ENCODE assay signal across 8 mouse cellular contexts in genomic region chr13:54685174-54685573, GRCm38 (mm10). TPM values are rescaled to one million over a fixed set of nuclear protein-coding genes. Genes with fewer than 3 reads are reported as not detected.
DNase-seq lines count a peak whose midpoint lies in the region; ATAC-seq and TF ChIP-seq lines count a peak whose summit lies in the region.

No protein-coding gene starts in this region.

- ATAC-seq in forebrain, postnatal 0 days, result no peak
- ATAC-seq in kidney, embryonic 15.5 days (replicated peaks; ENCODE audit: low FRiP score), result no peak

- H3K9me3 ChIP-seq in forebrain, postnatal 0 days (ENCODE audit: low read length), result no peaks in the 10 kb centered on the region
- H3K9me3 ChIP-seq in kidney, embryonic 15.5 days (replicated peaks), result no peaks in the 10 kb centered on the region

- H3K27me3 ChIP-seq in forebrain, postnatal 0 days (ENCODE audit: insufficient read depth, low read length), result no peaks in the 10 kb centered on the region
- no peaks in the 10 kb centered on the region for H3K27me3 ChIP-seq in kidney, embryonic 15.5 days
- no peaks in the 10 kb centered on the region for H3K27me3 ChIP-seq in splenic B cell, adult 2 months (ENCODE audit: control insufficient read depth, insufficient read depth, low read length, poor library complexity, severe bottlenecking)

- DNase-seq in left cerebral cortex, postnatal 4 days, result peak; percentile 44
- DNase-seq in left cerebral cortex, postnatal 25 days (ENCODE audit: low spot score in 2 of 2), result no peak
- no peak for DNase-seq in forebrain, postnatal 0 days
- DNase-seq in lung, postnatal 10 days, result peak; percentile 67
- peak; percentile 33 for DNase-seq in splenic B cell, adult 2 months (ENCODE audit: low read depth, low spot score)
- DNase-seq in T-cell, adult 2 months (ENCODE audit: low spot score), result no peak

- H3K4me3 ChIP-seq in bone marrow, adult 2 months (replicated peaks; ENCODE audit: control insufficient read depth, low read depth, low read length), result no peak overlapping the region
- peak overlapping the region; percentile 99 for H3K4me3 ChIP-seq in forebrain, postnatal 0 days (ENCODE audit: low read depth, low read length)
- H3K4me3 ChIP-seq in kidney, embryonic 15.5 days (replicated peaks), result peak overlapping the region; percentile 98

- H3K9ac ChIP-seq in forebrain, postnatal 0 days, result peak overlapping the region; percentile 33; the same call in 1 of the 2 replicates
- H3K9ac ChIP-seq in kidney, embryonic 15.5 days, result peak overlapping the region; percentile 99; the same call in 1 of the 2 replicates

- H3K27ac ChIP-seq in bone marrow, adult 2 months (ENCODE audit: control insufficient read depth, insufficient read depth, low read depth, low read length, poor library complexity), result no peak overlapping the region
- H3K27ac ChIP-seq in forebrain, postnatal 0 days (ENCODE audit: low read depth, low read length), result no peak overlapping the region
- peak overlapping the region; percentile 29; the same call in 1 of the 2 replicates for H3K27ac ChIP-seq in kidney, embryonic 15.5 days

- H3K4me1 ChIP-seq in bone marrow, adult 2 months (ENCODE audit: control insufficient read depth, insufficient read depth, low read length), result peaks cover 5% of the 10 kb centered on the region; the same call in 1 of the 2 replicates
- H3K4me1 ChIP-seq in forebrain, postnatal 0 days (ENCODE audit: insufficient read depth), result peaks cover 18% of the 10 kb centered on the region
- peaks cover 35% of the 10 kb centered on the region for H3K4me1 ChIP-seq in kidney, embryonic 15.5 days

- intact Hi-C loops in left cerebral cortex, postnatal 4 days (cut with DNase I), result no loop called here
- intact Hi-C loops in left cerebral cortex, postnatal 25 days (cut with DNase I), result loop anchor here (5.0 kb wide), 1 partner anchor 637 kb away; the partner anchor contains the start of genes Prelid1 and Rab24

- peak; percentile 66 for TF ChIP-seq CTCF in bone marrow, adult 2 months (IDR thresholded peaks at IDR 0.05; ENCODE audit: control insufficient read depth, insufficient read depth, low read length)
- peak; percentile 59 for TF ChIP-seq CTCF in forebrain, postnatal 0 days (IDR thresholded peaks at IDR 0.05; ENCODE audit: low read depth)

- peaks cover 41% of the 10 kb centered on the region for H3K36me3 ChIP-seq in forebrain, postnatal 0 days (ENCODE audit: insufficient read depth)
- peaks cover 43% of the 10 kb centered on the region for H3K36me3 ChIP-seq in kidney, embryonic 15.5 days
- peaks cover 28% of the 10 kb centered on the region for H3K36me3 ChIP-seq in splenic B cell, adult 2 months (ENCODE audit: control insufficient read depth, insufficient read depth, low read length, poor library complexity, severe bottlenecking)

- WGBS in bone marrow, adult 2 months, result 51% methylated on average over 2 of the region's 2 CpGs
- 50% methylated on average over 2 of the region's 2 CpGs for WGBS in forebrain, postnatal 0 days
- 30% methylated on average over 2 of the region's 2 CpGs for WGBS in kidney, embryonic 15.5 days

- H3K4me2 ChIP-seq in forebrain, postnatal 0 days (ENCODE audit: low read depth), result peak overlapping the region; percentile 74
- peak overlapping the region; percentile 62 for H3K4me2 ChIP-seq in kidney, embryonic 15.5 days

- TF ChIP-seq POLR2A in bone marrow, adult 2 months (IDR thresholded peaks at IDR 0.05; ENCODE audit: borderline replicate concordance, control insufficient read depth, low read depth, low read length), result no peak

RNA-seq across cellular contexts. Expression of gene Rnf44, which starts 8.5 kb away (rescaled TPM):
- 100 to 1,000 TPM; 111 to 114 TPM for total RNA-seq in left cerebral cortex, postnatal 4 days (2021)
- total RNA-seq in left cerebral cortex, postnatal 25 days (2021), result 100 to 1,000 TPM; 166 to 176 TPM
- 26.7 and 60.0 TPM in 2 replicates for polyA plus RNA-seq in bone marrow, adult 2 months (2011; ENCODE audit: insufficient read depth, insufficient read length, low replicate concordance, missing spikeins)
- 48.5 and 56.3 TPM in 2 replicates for total RNA-seq in forebrain, postnatal 0 days (2014; rRNA removed)
- polyA plus RNA-seq in forebrain, postnatal 0 days (2015; fragmentation: Nextera tagmentation; extraction: Ambion mirVana), result 42.0 and 50.8 TPM in 2 replicates
- polyA plus RNA-seq in kidney, embryonic 15.5 days (2015; fragmentation: Nextera tagmentation; extraction: Ambion mirVana), result 78.5 and 83.8 TPM in 2 replicates

RNA-seq across cellular contexts. Expression of gene Cdhr2, which starts 16.1 kb away (rescaled TPM):
- under 1 TPM; 0.12 to 0.26 TPM for total RNA-seq in left cerebral cortex, postnatal 4 days (2021)
- under 1 TPM; 0.14 to 0.23 TPM for total RNA-seq in left cerebral cortex, postnatal 25 days (2021)
- not detected in 2 replicates for polyA plus RNA-seq in bone marrow, adult 2 months (2011; ENCODE audit: insufficient read depth, insufficient read length, low replicate concordance, missing spikeins)
- 0.76 and 0.85 TPM in 2 replicates for total RNA-seq in forebrain, postnatal 0 days (2014; rRNA removed)
- 0.24 and 0.53 TPM in 2 replicates for polyA plus RNA-seq in forebrain, postnatal 0 days (2015; fragmentation: Nextera tagmentation; extraction: Ambion mirVana)
- 5.4 TPM in 2 replicates for polyA plus RNA-seq in kidney, embryonic 15.5 days (2015; fragmentation: Nextera tagmentation; extraction: Ambion mirVana)

Comparison
In these comparisons a context has a peak if more than half of its experiments do, and no peak if none do; other contexts are left out.
1. DNase-seq: peak in left cerebral cortex, postnatal 4 days (single experiment), lung, postnatal 10 days (single experiment) and splenic B cell, adult 2 months (single experiment); none in left cerebral cortex, postnatal 25 days (0 of 2), forebrain, postnatal 0 days (single experiment) and T-cell, adult 2 months (single experiment).